Mouse (Mus musculus): Measurements from ENCODE around the gene Glb1l2. TPM values are rescaled to one million over a fixed set of nuclear protein-coding genes. Genes with fewer than 3 reads are reported as not detected.

Gene Glb1l2
- polyA plus RNA-seq, 3 experiments from 2014 or later: not detected

- no peak for ATAC-seq
These were observed 77.7 kb downstream of the Glb1l2 start for GRCm38 (mm10) chr9:26728556-26728955.

GRCm38 (mm10) chr9:26727445-26727844 lies 78.8 kb downstream of the Glb1l2 start:
- ATAC-seq: no peak

- ATAC-seq: no peak
These were observed 80.6 kb downstream of the Glb1l2 start for GRCm38 (mm10) chr9:26725709-26726108.

GRCm38 (mm10) chr9:26721771-26722170 lies 84.5 kb downstream of the Glb1l2 start:
- ATAC-seq: no peak

- no peak for ATAC-seq
These were observed 87.9 kb downstream of the Glb1l2 start for GRCm38 (mm10) chr9:26718388-26718787.

Other genes with a start within 250 kb of the Glb1l2 start
- not detected for gene B3gat1, start 72.7 kb downstream of the Glb1l2 start, polyA plus RNA-seq (2017; shearing (Covaris generic))
- gene Glb1l3, start 54.4 kb upstream of the Glb1l2 start, polyA plus RNA-seq (2017; shearing (Covaris generic)): not detected
- under 1 TPM in 1 of 3 experiments, not detected in 2; 0.40 TPM for gene Gm1110, start 116.6 kb upstream of the Glb1l2 start, polyA plus RNA-seq (2017; shearing (Covaris generic))
- gene Acad8, start 193.1 kb upstream of the Glb1l2 start, polyA plus RNA-seq (2017; shearing (Covaris generic)): 10 to 100 TPM; 21.8 to 42.0 (median 30.5) TPM
- gene Thyn1, start 193.2 kb upstream of the Glb1l2 start, polyA plus RNA-seq (2017; shearing (Covaris generic)): 10 to 100 TPM; 71.3 to 87.6 (median 72.9) TPM
- 10 to 100 TPM in 2 of 3 experiments, 1 to 10 TPM in 1; 8.3 to 12.6 (median 12.3) TPM for gene Vps26b, start 223.6 kb upstream of the Glb1l2 start, polyA plus RNA-seq (2017; shearing (Covaris generic))
- 10 to 100 TPM; 25.1 to 38.5 (median 26.4) TPM for gene Ncapd3, start 223.7 kb upstream of the Glb1l2 start, polyA plus RNA-seq (2017; shearing (Covaris generic))